Mouse (Mus musculus): ENCODE data around the gene Ahsg. TPM values are rescaled to one million over a fixed set of nuclear protein-coding genes. Genes with fewer than 3 reads are reported as not detected.
A peak's percentile ranks its signal among the peaks of the same experiment; 100 is the strongest.

Gene Ahsg
- polyA plus RNA-seq (2012; rRNA removed): 0.24 and 0.44 TPM in 2 replicates

DNA sequence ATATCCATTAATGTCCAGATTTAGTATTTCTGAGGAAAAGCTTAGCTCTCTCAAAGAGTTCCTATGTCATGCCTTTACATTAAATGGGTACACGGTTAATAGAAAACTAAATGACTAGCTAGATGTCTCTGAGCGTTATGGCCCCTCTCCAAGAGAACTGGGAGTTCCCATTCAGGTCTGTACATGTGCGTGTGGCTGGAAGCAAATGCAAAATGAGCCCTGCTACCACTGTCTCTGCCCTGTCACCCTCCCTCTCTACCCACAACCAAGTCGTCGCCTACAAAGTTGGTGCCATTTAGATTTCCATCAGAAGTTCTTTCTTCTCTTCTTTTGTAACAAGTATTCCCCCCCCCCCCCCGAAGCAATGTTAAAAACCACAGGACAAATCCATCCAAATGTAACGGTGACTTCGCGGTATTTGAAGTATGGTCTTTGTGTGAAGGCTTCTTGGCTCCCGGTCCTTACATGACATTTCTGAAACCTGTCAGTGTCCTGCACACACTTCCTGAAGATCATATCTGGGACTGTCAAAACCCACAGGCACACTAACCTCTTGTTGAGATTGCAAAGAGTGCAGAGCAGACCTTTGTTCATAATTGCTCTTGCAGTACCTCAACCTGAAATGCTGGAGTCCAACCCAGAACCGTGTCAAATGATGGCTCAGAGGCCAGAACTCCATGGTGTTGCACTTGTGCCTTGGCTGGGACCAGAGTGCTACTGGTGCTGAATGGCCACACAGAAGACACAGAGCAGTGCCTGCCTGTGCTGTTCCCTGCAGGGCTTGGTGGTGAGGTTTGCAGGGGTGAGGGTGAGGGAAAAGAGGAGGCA, at the start of gene Ahsg:
Gene Ahsg, plus strand, starts transcription at position 595 of the 828 bp plus-strand sequence.
- TF ChIP-seq CTCF (IDR thresholded peaks at IDR 0.05; ENCODE audit: borderline replicate concordance, extremely low read depth, insufficient read depth, insufficient read length) (no peak), POLR2A (IDR thresholded peaks at IDR 0.05; ENCODE audit: borderline replicate concordance, extremely low read depth, insufficient read depth, insufficient read length, poor library complexity, severe bottlenecking) (no peak)
- DNase-seq (ENCODE audit: low read depth): no peak

DNA sequence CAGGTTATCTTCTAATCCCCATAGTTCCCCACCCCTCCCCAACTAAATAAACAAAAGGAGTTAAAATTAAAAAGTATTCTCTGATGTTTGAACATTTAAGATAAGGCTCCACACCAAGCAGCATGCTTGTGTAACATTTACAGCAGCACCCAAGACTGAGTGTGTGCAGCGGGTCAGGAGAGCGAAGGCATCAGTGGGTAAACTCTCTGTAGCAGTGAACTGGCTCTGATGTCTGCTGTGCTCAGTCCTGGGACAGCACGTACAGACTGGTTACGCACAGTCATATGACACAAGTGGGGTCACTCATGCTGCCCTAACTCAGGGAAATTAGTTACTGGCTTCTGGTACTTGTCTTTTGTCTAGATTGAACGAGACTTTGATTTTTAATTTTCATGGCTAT, 48.2 kb upstream of the Ahsg start:
- TF ChIP-seq CTCF (IDR thresholded peaks at IDR 0.05; ENCODE audit: borderline replicate concordance, extremely low read depth, insufficient read depth, insufficient read length) (no peak), POLR2A (IDR thresholded peaks at IDR 0.05; ENCODE audit: borderline replicate concordance, extremely low read depth, insufficient read depth, insufficient read length, poor library complexity, severe bottlenecking) (no peak)

DNA sequence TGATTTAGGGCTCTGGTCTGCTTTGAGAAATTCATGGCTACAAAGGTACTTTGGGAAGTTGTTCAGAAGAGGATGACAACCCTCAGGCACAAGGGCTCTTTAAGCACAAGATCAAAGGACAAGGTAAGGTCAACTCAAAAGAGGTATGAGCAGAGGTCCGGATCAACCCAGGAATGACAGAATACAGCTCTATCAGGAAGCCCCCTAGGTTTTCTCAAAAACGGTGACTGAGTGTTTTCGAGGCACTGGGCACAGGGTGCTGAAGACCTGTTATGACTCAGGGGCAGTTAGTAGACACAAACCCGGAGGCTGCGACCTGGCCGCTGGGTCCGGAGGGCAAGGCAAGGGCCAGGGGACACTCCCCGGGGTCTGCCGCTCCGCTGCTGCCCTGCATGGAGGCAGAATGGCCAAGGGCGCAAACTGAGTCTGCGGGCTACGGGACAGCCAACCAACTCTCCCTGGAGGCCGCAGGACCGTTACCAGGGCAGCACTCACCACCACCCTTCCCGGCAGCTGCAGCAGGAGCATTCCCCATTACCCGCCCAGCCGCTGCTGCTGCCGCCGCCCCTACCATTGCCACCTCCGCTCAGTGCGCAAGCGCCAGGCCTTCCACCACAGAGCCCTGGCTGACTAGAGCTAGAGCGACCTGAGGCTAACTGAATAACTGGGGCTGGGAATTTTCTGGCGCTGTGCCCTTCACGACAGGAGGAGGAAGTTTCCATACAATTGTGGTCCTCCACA, 46.8 kb upstream of the Ahsg start:
- peak; percentile 95 for DNase-seq (ENCODE audit: low read depth)
- TF ChIP-seq CTCF (IDR thresholded peaks at IDR 0.05; ENCODE audit: borderline replicate concordance, extremely low read depth, insufficient read depth, insufficient read length) (no peak), POLR2A (IDR thresholded peaks at IDR 0.05; ENCODE audit: borderline replicate concordance, extremely low read depth, insufficient read depth, insufficient read length, poor library complexity, severe bottlenecking) (peak; percentile 34; the same call in 1 of the 2 replicates)

More for the DNA sequence above, 48.2 kb upstream of the Ahsg start:
- DNase-seq (ENCODE audit: low read depth): no peak

DNA sequence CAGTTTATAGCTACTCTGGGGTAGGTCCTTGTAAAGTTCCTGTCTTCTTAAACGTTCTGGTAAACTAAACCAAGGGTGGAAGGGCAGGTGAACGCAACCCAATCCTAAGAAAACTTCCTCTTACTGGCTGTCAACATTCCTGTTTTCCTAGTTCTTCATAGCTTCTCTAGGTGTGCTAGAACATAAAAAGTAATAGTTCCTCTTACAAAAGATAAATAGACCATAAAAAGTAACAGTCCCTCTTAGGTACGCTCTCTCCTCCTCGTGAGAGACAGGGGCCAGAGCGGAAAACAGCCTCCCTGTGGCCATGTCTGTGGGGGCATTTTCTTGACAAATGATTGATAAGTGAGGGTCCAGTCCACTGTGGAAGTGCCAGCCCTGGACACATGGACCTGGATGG, 46.2 kb upstream of the Ahsg start:
- TF ChIP-seq CTCF (IDR thresholded peaks at IDR 0.05; ENCODE audit: borderline replicate concordance, extremely low read depth, insufficient read depth, insufficient read length): no peak
- TF ChIP-seq POLR2A (IDR thresholded peaks at IDR 0.05; ENCODE audit: borderline replicate concordance, extremely low read depth, insufficient read depth, insufficient read length, poor library complexity, severe bottlenecking): no peak

DNA sequence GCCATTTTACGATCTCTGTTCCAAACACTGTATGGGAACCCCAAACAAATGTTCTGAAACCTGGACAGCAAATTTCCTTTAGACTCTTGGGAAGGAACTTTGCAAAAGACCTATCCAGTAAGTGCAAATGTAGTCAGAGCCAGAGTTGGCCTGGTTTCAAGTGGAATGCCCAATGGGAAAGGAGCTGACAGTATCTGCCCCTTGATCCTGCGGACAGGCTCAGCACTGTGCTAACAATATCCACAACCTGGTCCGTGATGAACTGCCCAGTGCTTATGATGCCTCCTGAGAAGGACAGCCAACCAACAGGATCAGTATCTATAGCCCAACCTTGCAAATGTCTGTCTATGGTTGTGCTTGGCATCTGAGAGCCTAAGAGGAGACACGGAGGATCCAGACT, 45.6 kb upstream of the Ahsg start:
- TF ChIP-seq POLR2A (IDR thresholded peaks at IDR 0.05; ENCODE audit: borderline replicate concordance, extremely low read depth, insufficient read depth, insufficient read length, poor library complexity, severe bottlenecking) (no peak), CTCF (IDR thresholded peaks at IDR 0.05; ENCODE audit: borderline replicate concordance, extremely low read depth, insufficient read depth, insufficient read length) (no peak)
- DNase-seq (ENCODE audit: low read depth): no peak

More for the DNA sequence above, 46.2 kb upstream of the Ahsg start:
- no peak for DNase-seq (ENCODE audit: low read depth)

DNA sequence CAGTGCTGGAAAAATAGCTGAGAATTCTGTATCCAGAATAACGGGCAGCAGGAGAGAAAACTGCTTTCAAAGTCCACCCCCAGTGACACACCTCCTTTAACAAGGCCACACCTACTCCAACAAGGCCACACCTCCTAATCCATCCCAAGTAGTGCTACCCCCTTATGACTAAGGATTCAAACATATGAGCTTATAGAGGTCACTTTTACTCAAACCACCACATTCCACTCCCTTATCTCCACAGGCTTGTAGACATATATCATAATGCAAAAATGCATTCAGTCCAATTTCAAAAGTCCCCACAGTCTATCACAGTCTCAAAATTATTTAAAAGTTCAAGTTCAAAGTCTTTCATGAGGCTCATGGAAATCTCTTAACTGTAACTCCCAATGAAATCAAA, 43.4 kb upstream of the Ahsg start:
- no peak for DNase-seq (ENCODE audit: low read depth)
- TF ChIP-seq CTCF (IDR thresholded peaks at IDR 0.05; ENCODE audit: borderline replicate concordance, extremely low read depth, insufficient read depth, insufficient read length): no peak
- TF ChIP-seq POLR2A (IDR thresholded peaks at IDR 0.05; ENCODE audit: borderline replicate concordance, extremely low read depth, insufficient read depth, insufficient read length, poor library complexity, severe bottlenecking): no peak

DNA sequence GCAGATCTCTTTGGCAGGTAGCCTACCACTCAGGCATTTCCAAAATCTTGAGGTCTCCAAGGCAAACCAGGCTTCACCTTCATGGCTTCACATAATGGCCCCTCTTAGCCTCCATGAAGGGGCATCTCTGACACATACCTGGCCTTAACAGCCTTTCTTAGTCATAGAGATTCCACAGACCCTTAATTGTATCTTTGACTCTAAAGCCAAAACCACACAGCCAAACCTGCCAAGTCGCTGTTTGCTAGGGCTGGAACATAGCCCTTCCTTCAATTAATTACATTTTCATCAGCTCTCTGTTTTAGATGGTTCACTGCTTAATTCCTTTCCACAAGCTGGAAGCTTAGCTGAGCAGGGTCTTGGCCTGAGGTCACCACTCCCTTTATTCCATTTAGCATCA, 42.7 kb upstream of the Ahsg start:
- peak; percentile 2 for DNase-seq (ENCODE audit: low read depth)
- TF ChIP-seq CTCF (IDR thresholded peaks at IDR 0.05; ENCODE audit: borderline replicate concordance, extremely low read depth, insufficient read depth, insufficient read length) (no peak), POLR2A (IDR thresholded peaks at IDR 0.05; ENCODE audit: borderline replicate concordance, extremely low read depth, insufficient read depth, insufficient read length, poor library complexity, severe bottlenecking) (no peak)

DNA sequence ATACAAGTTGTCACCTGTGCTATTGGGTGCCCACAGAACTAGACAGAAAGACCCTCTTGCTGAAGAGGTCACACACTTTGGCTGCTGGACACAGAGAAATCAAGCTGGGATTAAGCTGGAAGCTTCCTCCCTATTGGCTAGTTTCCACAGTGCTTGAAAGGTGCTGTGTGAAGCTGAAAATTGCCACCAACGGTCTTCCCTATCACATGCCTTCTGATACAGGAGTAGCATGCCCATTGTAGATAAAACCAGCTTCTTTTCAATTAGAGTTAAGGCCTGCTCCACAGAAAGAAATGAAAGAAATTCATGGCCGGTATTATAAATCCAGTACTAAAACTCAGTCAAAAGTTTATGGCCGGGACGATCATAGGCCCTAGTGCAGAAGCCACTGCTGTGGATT, 38.4 kb upstream of the Ahsg start:
- TF ChIP-seq POLR2A (IDR thresholded peaks at IDR 0.05; ENCODE audit: borderline replicate concordance, extremely low read depth, insufficient read depth, insufficient read length, poor library complexity, severe bottlenecking) (no peak), CTCF (IDR thresholded peaks at IDR 0.05; ENCODE audit: borderline replicate concordance, extremely low read depth, insufficient read depth, insufficient read length) (no peak)

DNA sequence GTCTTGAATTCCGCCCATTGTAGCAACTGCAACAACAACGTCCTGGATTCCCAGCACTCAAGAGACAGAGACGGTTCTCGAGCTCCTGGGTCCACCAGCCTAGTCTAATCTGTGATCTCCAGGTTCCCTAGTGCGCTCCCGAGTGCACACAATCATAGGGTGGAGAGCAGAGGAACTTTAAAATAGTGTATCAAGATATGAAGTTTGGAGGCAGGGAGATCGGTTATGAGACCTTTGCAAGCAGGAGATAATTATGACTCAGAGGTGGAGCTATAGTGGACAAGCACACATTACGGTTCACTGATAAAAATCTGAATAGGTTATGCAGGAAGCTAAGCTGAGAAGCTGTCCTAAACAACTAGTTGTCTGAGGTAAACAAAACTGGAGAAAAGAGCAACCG, 34.3 kb upstream of the Ahsg start:
- no peak for TF ChIP-seq CTCF (IDR thresholded peaks at IDR 0.05; ENCODE audit: borderline replicate concordance, extremely low read depth, insufficient read depth, insufficient read length)
- TF ChIP-seq POLR2A (IDR thresholded peaks at IDR 0.05; ENCODE audit: borderline replicate concordance, extremely low read depth, insufficient read depth, insufficient read length, poor library complexity, severe bottlenecking): no peak
- no peak for DNase-seq (ENCODE audit: low read depth)

More for the DNA sequence above, 38.4 kb upstream of the Ahsg start:
- no peak for DNase-seq (ENCODE audit: low read depth)

DNA sequence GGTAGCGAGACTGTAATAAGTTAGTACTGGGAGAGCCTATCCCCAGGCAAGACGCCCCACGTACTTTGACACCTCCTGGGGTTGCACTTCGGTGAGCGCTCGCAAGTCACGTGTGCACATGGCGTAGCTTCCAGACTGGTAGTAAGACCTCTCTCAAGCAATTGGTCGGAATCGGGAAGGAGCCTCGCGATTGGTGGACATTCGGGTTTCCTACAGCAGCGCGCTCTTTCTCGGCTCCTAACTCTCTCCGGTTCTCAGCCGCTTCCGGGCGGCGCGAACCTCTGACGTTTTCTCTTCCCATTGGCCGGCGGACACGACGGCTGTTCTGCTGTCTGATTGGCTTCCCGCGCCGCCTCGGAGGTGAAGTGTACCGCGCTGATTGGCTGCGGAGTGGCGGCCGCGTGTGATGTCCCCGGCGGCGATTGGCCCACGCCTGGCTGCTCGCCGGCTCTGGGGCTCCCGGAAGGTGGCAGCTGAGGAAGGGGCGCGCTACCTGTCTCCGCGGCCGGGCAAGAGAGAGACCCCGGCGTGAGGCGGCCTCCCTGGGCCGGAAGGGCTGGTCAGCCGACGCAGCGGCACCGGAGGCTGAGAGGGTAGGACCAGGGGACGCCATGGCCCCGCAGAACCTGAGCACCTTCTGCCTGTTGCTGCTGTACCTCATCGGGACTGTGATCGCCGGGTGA, 33.5 kb upstream of the Ahsg start, which contains the start of the genes Tbccd1 and Dnajb11:
Gene Tbccd1, minus strand, starts transcription at position 239 of the 683 bp plus-strand sequence.
Gene Dnajb11, plus strand, starts transcription at position 415 of the 683 bp plus-strand sequence.
- TF ChIP-seq CTCF (IDR thresholded peaks at IDR 0.05; ENCODE audit: borderline replicate concordance, extremely low read depth, insufficient read depth, insufficient read length) (no peak), POLR2A (IDR thresholded peaks at IDR 0.05; ENCODE audit: borderline replicate concordance, extremely low read depth, insufficient read depth, insufficient read length, poor library complexity, severe bottlenecking) (peak; percentile 56)
- peak; percentile 100 for DNase-seq (ENCODE audit: low read depth)

DNA sequence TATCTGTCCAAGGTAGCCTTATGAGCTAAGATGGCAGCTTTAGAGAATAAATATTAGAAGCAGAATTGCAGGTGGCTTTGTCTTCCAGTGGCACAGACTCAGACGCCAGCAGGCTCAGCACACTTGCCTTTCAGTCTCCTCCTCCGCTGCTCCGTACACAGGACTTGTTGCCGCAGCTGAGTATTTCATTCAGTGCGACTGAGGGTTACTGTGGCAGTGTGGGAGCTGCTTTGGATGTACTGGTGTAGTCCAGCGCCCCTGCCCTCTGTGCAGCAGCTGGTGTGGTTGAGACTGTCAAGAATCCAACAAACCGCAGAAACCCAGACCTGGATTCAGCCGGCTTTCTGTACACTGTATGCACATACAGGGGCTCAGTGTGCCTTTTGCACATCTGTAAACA, 18.7 kb upstream of the Ahsg start:
- TF ChIP-seq POLR2A (IDR thresholded peaks at IDR 0.05; ENCODE audit: borderline replicate concordance, extremely low read depth, insufficient read depth, insufficient read length, poor library complexity, severe bottlenecking): no peak
- no peak for TF ChIP-seq CTCF (IDR thresholded peaks at IDR 0.05; ENCODE audit: borderline replicate concordance, extremely low read depth, insufficient read depth, insufficient read length)
- no peak for DNase-seq (ENCODE audit: low read depth)
